Mouse (Mus musculus): ENCODE results near the gene Gdi2.

DNA sequence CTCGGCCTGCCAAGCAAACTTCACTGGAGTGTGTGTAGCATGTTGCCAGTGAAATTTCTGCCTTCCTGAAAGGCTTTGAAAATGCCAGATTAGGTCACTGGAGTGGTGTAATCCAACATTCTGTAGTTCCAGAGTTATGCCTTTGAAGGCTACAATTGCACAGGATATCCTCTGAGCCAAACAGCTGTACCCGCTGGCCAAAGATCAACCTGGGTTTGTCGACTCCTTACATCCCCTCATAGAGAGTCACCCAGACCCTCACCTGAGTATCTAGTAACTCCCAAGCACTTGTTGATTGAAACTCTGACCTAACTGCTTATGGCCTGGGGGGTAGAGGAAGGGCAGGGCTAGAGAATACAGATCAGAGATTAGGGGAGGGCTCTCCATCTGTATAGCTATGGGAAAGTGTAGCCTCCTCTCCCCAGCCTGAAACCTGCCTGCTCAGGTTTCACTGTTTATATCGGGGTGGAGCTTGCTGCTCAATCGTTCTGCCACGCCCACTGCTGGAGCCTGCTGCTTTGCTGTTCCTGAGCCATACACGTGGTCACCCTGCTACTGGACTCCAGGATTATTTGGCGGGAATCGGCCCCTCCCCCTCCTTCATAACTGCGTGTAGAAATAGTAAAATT lies 6.1 kb upstream of the Gdi2 start:
- TF ChIP-seq CTCF (IDR thresholded peaks at IDR 0.05) (no peak), EP300 (IDR thresholded peaks at IDR 0.05) (no peak)

All from lung, postnatal 0 days (tissue).